10 mouse cellular contexts compared by ENCODE assay signal in genomic region chr1:181552533-181553410, GRCm38 (mm10). TPM values are rescaled to one million over a fixed set of nuclear protein-coding genes. Genes with fewer than 3 reads are reported as not detected.
DNase-seq lines count a peak whose midpoint lies in the region; ATAC-seq and TF ChIP-seq lines count a peak whose summit lies in the region.
"Had no signal": no experiment of that assay in that cellular context is flagged by ENCODE, and none has a peak within 500 bp of the region (broad histone marks: within the 10 kb centered on the region; RNA-seq: fewer than 3 reads in every experiment).

No protein-coding gene starts in this region.

- no peaks in the 10 kb centered on the region for H3K4me1 ChIP-seq in midbrain, embryonic 11.5 days (ENCODE audit: control insufficient read depth, insufficient read depth, low read length)

- WGBS in midbrain, embryonic 11.5 days: 46% methylated on average over 10 of the region's 10 CpGs

- no peak overlapping the region for H3K27ac ChIP-seq in gastrocnemius, adult 2 months
- no peak overlapping the region for H3K27ac ChIP-seq in midbrain, embryonic 11.5 days (ENCODE audit: low read depth, low read length)
- H3K27ac ChIP-seq: limb, embryonic 13.5 days had no signal

- peak; percentile 41 for DNase-seq in gastrocnemius, adult 2 months
- no peak for DNase-seq in gastrocnemius, postnatal 10 days
- DNase-seq in 416B (ENCODE audit: low read depth): peak; percentile 90
- DNase-seq in cerebellum, adult 9-11 months: peak; percentile 80
- DNase-seq in midbrain, embryonic 11.5 days (ENCODE audit: low spot score, missing footprints): peak; percentile 62
- no peak for DNase-seq in ovary, postnatal 36 days (ENCODE audit: low spot score)
- DNase-seq in yolk sac, embryonic 10.5 days (ENCODE audit: low spot score): no peak
- DNase-seq in spleen, postnatal 10 days (ENCODE audit: low spot score in 2 of 2): no peak

- no peak overlapping the region for H3K4me2 ChIP-seq in midbrain, embryonic 11.5 days
- H3K4me2 ChIP-seq: limb, embryonic 13.5 days had no signal

- no peak overlapping the region for H3K9ac ChIP-seq in midbrain, embryonic 11.5 days (ENCODE audit: low read length)
- H3K9ac ChIP-seq: limb, embryonic 13.5 days had no signal

- H3K36me3 ChIP-seq in midbrain, embryonic 11.5 days (ENCODE audit: control insufficient read depth, insufficient read depth, low read length): no peaks in the 10 kb centered on the region
- H3K36me3 ChIP-seq: G1E; limb, embryonic 13.5 days had no signal

- ATAC-seq in midbrain, embryonic 11.5 days (ENCODE audit: low FRiP score): no peak

- no peak overlapping the region for H3K4me3 ChIP-seq in gastrocnemius, adult 2 months
- no peak overlapping the region for H3K4me3 ChIP-seq in midbrain, embryonic 11.5 days (ENCODE audit: low read depth, low read length)
- H3K4me3 ChIP-seq: limb, embryonic 13.5 days had no signal

- intact Hi-C loops in gastrocnemius, adult 2 months (cut with DNase I): no loop called here

- TF ChIP-seq CTCF in gastrocnemius, adult 2 months (IDR thresholded peaks at IDR 0.05): no peak

- no peaks in the 10 kb centered on the region for H3K9me3 ChIP-seq in midbrain, embryonic 11.5 days (ENCODE audit: control insufficient read depth, low read length)
- H3K9me3 ChIP-seq: G1E; limb, embryonic 13.5 days had no signal

- H3K27me3 ChIP-seq in midbrain, embryonic 11.5 days (ENCODE audit: control insufficient read depth, insufficient read depth, low read length): no peaks in the 10 kb centered on the region

RNA-seq across cellular contexts. Expression of gene Dnah14, which starts 23.6 kb away (rescaled TPM):
- total RNA-seq in gastrocnemius, adult 2 months (2021): not detected
- total RNA-seq in gastrocnemius, postnatal 10 days (2021): under 1 TPM; 0.12 to 0.65 TPM
- 2.5 and 2.7 TPM in 2 replicates for polyA plus RNA-seq in midbrain, embryonic 11.5 days (2014; fragmentation: Nextera tagmentation; extraction: Ambion mirVana)
- polyA plus RNA-seq: G1E had no signal

RNA-seq across cellular contexts. Expression of gene Ccdc121, which starts 41.5 kb away (rescaled TPM):
- not detected for total RNA-seq in gastrocnemius, adult 2 months (2021)
- not detected for total RNA-seq in gastrocnemius, postnatal 10 days (2021)
- polyA plus RNA-seq in midbrain, embryonic 11.5 days (2014; fragmentation: Nextera tagmentation; extraction: Ambion mirVana): not detected in 2 replicates
- polyA plus RNA-seq: G1E had no signal

Comparison
In these comparisons a context has a peak if more than half of its experiments do, and no peak if none do; other contexts are left out.
1. DNase-seq: peak in gastrocnemius, adult 2 months (single experiment), 416B (single experiment), cerebellum, adult 9-11 months (single experiment) and midbrain, embryonic 11.5 days (single experiment); none in gastrocnemius, postnatal 10 days (single experiment), ovary, postnatal 36 days (single experiment), yolk sac, embryonic 10.5 days (single experiment) and spleen, postnatal 10 days (0 of 2).